Mouse (Mus musculus) brain, embryonic 14.5 days (tissue): ENCODE data around the gene Rras2. TPM values are rescaled to one million over a fixed set of nuclear protein-coding genes. Genes with fewer than 3 reads are reported as not detected.

ENCODE experiments used
- DNase-seq: peaks from one replicate; pipeline ENCODE4 v3.0.0-alpha.2; 2011; ENCODE audit warnings: low read depth
- CTCF ChIP-seq: fragments of 200-500 bp; IDR thresholded peaks from 2 replicates; pipeline ENCODE4 v1.5.1; 2012; ENCODE audit warnings: inconsistent platforms, mild to moderate bottlenecking, moderate library complexity, borderline replicate concordance; ENCODE audit not compliant: insufficient read depth, insufficient read length; ENCODE audit errors: extremely low read depth
- POLR2A ChIP-seq: fragments of 200-500 bp; IDR thresholded peaks from 2 replicates; pipeline ENCODE4 v1.6.1; 2012; ENCODE audit warnings: mild to moderate bottlenecking, inconsistent platforms, borderline replicate concordance; ENCODE audit not compliant: poor library complexity, insufficient read depth, insufficient read length, severe bottlenecking; ENCODE audit errors: extremely low read depth
- polyA plus RNA-seq: library from polyadenylated mRNA; depleted of rRNA; stranded (reverse); fragments of >200 nt; gene quantifications from 2 replicates; pipeline ENCODE4 v1.2.3, GENCODE M21; 2012; rRNA removed

Gene Rras2
- polyA plus RNA-seq, 1 experiment: 23.1 TPM

- DNase-seq: peak; percentile 49
- TF ChIP-seq POLR2A: no peak
- no peak for TF ChIP-seq CTCF
These were observed 112.1 kb downstream of the Rras2 start for GRCm38 (mm10) chr7:114005499-114005898.

- peak; percentile 71 for DNase-seq
- no peak for TF ChIP-seq CTCF
These were observed 113.4 kb downstream of the Rras2 start for GRCm38 (mm10) chr7:114004171-114004570.

- TF ChIP-seq POLR2A (no peak), CTCF (no peak)
- DNase-seq: no peak
These were observed 119.8 kb downstream of the Rras2 start for GRCm38 (mm10) chr7:113997675-113998354.

Other genes starting within 250 kb of the Rras2 start
- gene Copb1, start 136.9 kb upstream of the Rras2 start, polyA plus RNA-seq: 62.0 and 68.6 TPM in 2 replicates
- gene Psma1, start 158.3 kb upstream of the Rras2 start, polyA plus RNA-seq: 199 and 258 TPM in 2 replicates